Mouse (Mus musculus): ENCODE measurements around the gene Odaph.

GRCm38 (mm10) chr5:91993061-91993460, 5.8 kb downstream of the Odaph start:
- TF ChIP-seq CTCF (IDR thresholded peaks at IDR 0.05; ENCODE audit: extremely low read depth, insufficient read depth, low read length) (no peak), POLR2A (IDR thresholded peaks at IDR 0.05; ENCODE audit: extremely low read depth, insufficient read depth, low read length) (no peak)
